Mouse (Mus musculus): ENCODE data around the gene C87436.

- TF ChIP-seq GATA1 (IDR thresholded peaks at IDR 0.05; ENCODE audit: borderline replicate concordance, low read length) (no peak), FLI1 (IDR thresholded peaks at IDR 0.05; ENCODE audit: low read length) (no peak)
Measured at GRCm38 (mm10) chr6:86445551-86445950, 7.4 kb downstream of the C87436 start.

All from megakaryocyte, embryonic 14.5 days (primary cell).